Mouse (Mus musculus): ENCODE results near the gene Ap1ar. TPM values are rescaled to one million over a fixed set of nuclear protein-coding genes. Genes with fewer than 3 reads are reported as not detected.

Ap1ar gene
- polyA plus RNA-seq, 2 experiments = 38.2 to 43.1 TPM

GRCm38 (mm10) chr3:127863571-127863970, 26.2 kb upstream of the Ap1ar start:
- 62% methylated on average over 3 of the region's 3 CpGs for WGBS
- H3K27ac ChIP-seq (replicated peaks; ENCODE audit: low read depth, low read length) = no peak overlapping the region
- H3K27me3 ChIP-seq (ENCODE audit: control insufficient read depth, insufficient read depth, low read length) = no peaks in the 10 kb centered on the region
- no peak overlapping the region for H3K9ac ChIP-seq (ENCODE audit: low read depth, low read length, severe bottlenecking)
- no peaks in the 10 kb centered on the region for H3K4me1 ChIP-seq (ENCODE audit: control insufficient read depth, insufficient read depth, low read length)
- TF ChIP-seq POLR2A (IDR thresholded peaks at IDR 0.05; ENCODE audit: borderline replicate concordance, extremely low read depth, insufficient read depth, insufficient read length) = no peak
- ATAC-seq (ENCODE audit: low FRiP score, low read depth) = no peak
- H3K36me3 ChIP-seq (ENCODE audit: control insufficient read depth, insufficient read depth, low read length) = no peaks in the 10 kb centered on the region
- H3K9me3 ChIP-seq (ENCODE audit: control insufficient read depth, low read length) = no peaks in the 10 kb centered on the region
- no peak overlapping the region for H3K4me2 ChIP-seq (replicated peaks; ENCODE audit: low read depth, low read length, severe bottlenecking)
- H3K4me3 ChIP-seq (replicated peaks; ENCODE audit: low read length) = no peak overlapping the region
- DNase-seq (ENCODE audit: low spot score) = no peak

- DNase-seq (ENCODE audit: low spot score) (no peak), ATAC-seq (ENCODE audit: low FRiP score, low read depth) (no peak)
- Histone ChIP-seq H3K9ac (ENCODE audit: low read depth, low read length, severe bottlenecking) (no peak overlapping the region), H3K27me3 (ENCODE audit: control insufficient read depth, insufficient read depth, low read length) (no peaks in the 10 kb centered on the region), H3K9me3 (ENCODE audit: control insufficient read depth, low read length) (no peaks in the 10 kb centered on the region), H3K36me3 (ENCODE audit: control insufficient read depth, insufficient read depth, low read length) (no peaks in the 10 kb centered on the region), H3K27ac (replicated peaks; ENCODE audit: low read depth, low read length) (no peak overlapping the region), H3K4me3 (replicated peaks; ENCODE audit: low read length) (no peak overlapping the region), H3K4me2 (replicated peaks; ENCODE audit: low read depth, low read length, severe bottlenecking) (no peak overlapping the region), H3K4me1 (ENCODE audit: control insufficient read depth, insufficient read depth, low read length) (no peaks in the 10 kb centered on the region)
- WGBS = 67% methylated on average over 4 of the region's 4 CpGs
- no peak for TF ChIP-seq POLR2A (IDR thresholded peaks at IDR 0.05; ENCODE audit: borderline replicate concordance, extremely low read depth, insufficient read depth, insufficient read length)
Measured at GRCm38 (mm10) chr3:127862479-127862878, 25.2 kb upstream of the Ap1ar start.

DNA sequence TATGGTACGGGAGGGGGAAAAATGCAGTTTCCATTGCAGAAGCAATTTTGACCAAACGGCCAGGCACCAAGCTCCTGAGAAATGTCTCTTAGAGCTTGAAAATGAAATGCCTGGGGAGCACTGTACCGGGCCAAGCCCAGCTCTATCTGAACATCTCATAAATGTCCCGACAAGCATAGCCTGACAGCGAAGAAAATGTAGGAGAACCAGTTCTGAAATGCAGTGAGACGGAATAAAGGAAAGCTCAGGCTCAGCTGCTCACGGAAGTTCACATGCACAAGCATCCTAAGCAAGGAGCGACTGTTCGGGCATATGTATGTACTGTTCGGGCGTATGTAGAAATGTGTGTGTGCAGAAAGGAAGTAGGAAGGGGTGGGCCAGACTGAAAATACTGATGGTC, 24.0 kb upstream of the Ap1ar start:
- H3K27ac ChIP-seq (replicated peaks; ENCODE audit: low read depth, low read length) = no peak overlapping the region
- TF ChIP-seq POLR2A (IDR thresholded peaks at IDR 0.05; ENCODE audit: borderline replicate concordance, extremely low read depth, insufficient read depth, insufficient read length) = no peak
- H3K36me3 ChIP-seq (ENCODE audit: control insufficient read depth, insufficient read depth, low read length) = no peaks in the 10 kb centered on the region
- no peaks in the 10 kb centered on the region for H3K9me3 ChIP-seq (ENCODE audit: control insufficient read depth, low read length)
- DNase-seq (ENCODE audit: low spot score) = peak; percentile 29
- H3K4me1 ChIP-seq (ENCODE audit: control insufficient read depth, insufficient read depth, low read length) = no peaks in the 10 kb centered on the region
- no peak for ATAC-seq (ENCODE audit: low FRiP score, low read depth)
- H3K4me3 ChIP-seq (replicated peaks; ENCODE audit: low read length) = no peak overlapping the region
- no peak overlapping the region for H3K9ac ChIP-seq (ENCODE audit: low read depth, low read length, severe bottlenecking)
- H3K27me3 ChIP-seq (ENCODE audit: control insufficient read depth, insufficient read depth, low read length) = no peaks in the 10 kb centered on the region
- 77% methylated on average over 11 of the region's 11 CpGs for WGBS
- no peak overlapping the region for H3K4me2 ChIP-seq (replicated peaks; ENCODE audit: low read depth, low read length, severe bottlenecking)

- no peaks in the 10 kb centered on the region for H3K9me3 ChIP-seq (ENCODE audit: control insufficient read depth, low read length)
- H3K4me1 ChIP-seq (ENCODE audit: control insufficient read depth, insufficient read depth, low read length) = peaks cover 3% of the 10 kb centered on the region; the same call in 1 of the 2 replicates
- DNase-seq (ENCODE audit: low spot score) (peak; percentile 81), ATAC-seq (ENCODE audit: low FRiP score, low read depth) (peak; percentile 67)
- H3K27ac ChIP-seq (replicated peaks; ENCODE audit: low read depth, low read length) = no peak overlapping the region
- H3K27me3 ChIP-seq (ENCODE audit: control insufficient read depth, insufficient read depth, low read length) = no peaks in the 10 kb centered on the region
- H3K4me2 ChIP-seq (replicated peaks; ENCODE audit: low read depth, low read length, severe bottlenecking) = no peak overlapping the region; the same call in 1 of the 2 replicates
- H3K4me3 ChIP-seq (replicated peaks; ENCODE audit: low read length) = no peak overlapping the region
- H3K36me3 ChIP-seq (ENCODE audit: control insufficient read depth, insufficient read depth, low read length) = no peaks in the 10 kb centered on the region
- 22% methylated on average over 15 of the region's 15 CpGs for WGBS
- no peak overlapping the region for H3K9ac ChIP-seq (ENCODE audit: low read depth, low read length, severe bottlenecking)
- TF ChIP-seq POLR2A (IDR thresholded peaks at IDR 0.05; ENCODE audit: borderline replicate concordance, extremely low read depth, insufficient read depth, insufficient read length) = no peak
Measured at GRCm38 (mm10) chr3:127853431-127854206, 16.3 kb upstream of the Ap1ar start.

DNA sequence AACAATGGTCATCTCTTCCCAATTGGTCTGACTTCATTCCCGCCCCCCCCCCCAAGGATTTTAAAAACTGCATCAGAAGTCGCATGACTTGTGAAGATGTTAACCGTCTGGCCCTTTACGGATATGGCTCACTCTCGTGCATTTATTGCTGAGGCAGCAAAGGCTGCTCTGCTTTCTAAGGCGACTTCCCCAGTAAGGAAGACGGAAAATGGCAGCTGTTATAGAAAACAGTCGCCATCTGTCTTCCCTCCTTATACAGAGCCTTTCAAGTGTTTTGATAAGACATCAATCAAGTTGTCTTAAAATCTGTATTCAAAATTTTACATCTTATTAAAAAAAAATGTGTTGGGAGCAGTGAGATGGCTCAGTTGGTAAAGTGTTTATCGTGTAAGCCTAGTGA, 15.4 kb upstream of the Ap1ar start:
- ATAC-seq (ENCODE audit: low FRiP score, low read depth) = no peak
- H3K27me3 ChIP-seq (ENCODE audit: control insufficient read depth, insufficient read depth, low read length) = no peaks in the 10 kb centered on the region
- H3K9ac ChIP-seq (ENCODE audit: low read depth, low read length, severe bottlenecking) = no peak overlapping the region
- no peaks in the 10 kb centered on the region for H3K9me3 ChIP-seq (ENCODE audit: control insufficient read depth, low read length)
- H3K4me1 ChIP-seq (ENCODE audit: control insufficient read depth, insufficient read depth, low read length) = peaks cover 3% of the 10 kb centered on the region; the same call in 1 of the 2 replicates
- no peak overlapping the region for H3K4me2 ChIP-seq (replicated peaks; ENCODE audit: low read depth, low read length, severe bottlenecking)
- H3K36me3 ChIP-seq (ENCODE audit: control insufficient read depth, insufficient read depth, low read length) = no peaks in the 10 kb centered on the region
- no peak overlapping the region for H3K4me3 ChIP-seq (replicated peaks; ENCODE audit: low read length)
- no peak overlapping the region for H3K27ac ChIP-seq (replicated peaks; ENCODE audit: low read depth, low read length)
- TF ChIP-seq POLR2A (IDR thresholded peaks at IDR 0.05; ENCODE audit: borderline replicate concordance, extremely low read depth, insufficient read depth, insufficient read length) = no peak
- WGBS = 72% methylated on average over 9 of the region's 9 CpGs
- no peak for DNase-seq (ENCODE audit: low spot score)
